Mouse (Mus musculus) cerebellum, adult 2 months (tissue): ENCODE measurements at regions not wholly inside any gene's neighbourhood (a gene's known extent, or its start where the extent isn't known, plus 50 kb on each side); places are given as distances from the start of the nearest gene placed in this dataset.

ENCODE experiments used
- CTCF ChIP-seq: fragments of 200-500 bp; IDR thresholded peaks from 2 replicates; pipeline ENCODE4 v1.5.1; 2011; ENCODE audit warnings: low read depth, mild to moderate bottlenecking, control low read depth, low read length, moderate library complexity, borderline replicate concordance; ENCODE audit not compliant: insufficient read depth
- POLR2A ChIP-seq: fragments of 200-500 bp; IDR thresholded peaks from 2 replicates; pipeline ENCODE4 v1.6.1; 2011; ENCODE audit warnings: low read length, control low read depth, borderline replicate concordance; ENCODE audit not compliant: insufficient read depth

DNA sequence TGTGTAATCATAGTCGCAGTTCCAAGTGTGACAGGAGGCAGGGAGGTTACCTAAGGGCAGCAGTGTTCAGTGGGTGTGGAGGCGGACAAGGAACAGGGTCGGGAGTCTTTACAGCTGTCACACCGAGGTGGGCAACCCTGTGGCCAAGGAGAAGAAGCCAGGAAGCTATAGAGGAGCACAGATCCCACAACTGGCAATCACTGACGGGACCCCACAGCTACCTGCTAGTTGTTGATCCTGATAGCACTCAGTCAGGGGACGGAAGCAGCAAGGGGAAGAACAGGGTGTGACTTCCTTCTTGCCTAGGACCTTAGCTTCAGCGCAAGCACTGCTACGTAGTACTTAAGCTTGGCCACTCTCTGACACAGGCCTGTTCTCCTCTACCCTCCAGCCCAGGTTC, 188.2 kb downstream of the Irx2 start:
- TF ChIP-seq CTCF (no peak), POLR2A (no peak)
